Mouse (Mus musculus) brown adipose tissue, adult 24 weeks (tissue): Measurements from ENCODE around the gene Tent5b. TPM values are rescaled to one million over a fixed set of nuclear protein-coding genes. Genes with fewer than 3 reads are reported as not detected.

Experiments used
- H3K27ac ChIP-seq: fragments of 200-500 bp; replicated peaks from 2 replicates; pipeline ENCODE4 v1.5.1; 2012; ENCODE audit warnings: low read depth, mild to moderate bottlenecking, low read length
- H3K4me1 ChIP-seq: fragments of 200-500 bp; 2 replicates; pipeline ENCODE4 v1.6.1; 2012; ENCODE audit warnings: low read length, mixed read lengths; ENCODE audit not compliant: control insufficient read depth, insufficient read depth, insufficient read length
- H3K4me3 ChIP-seq: fragments of 200-500 bp; 2 replicates; pipeline ENCODE4 v1.5.1; 2012; ENCODE audit warnings: low read depth, mild to moderate bottlenecking, low read length, moderate library complexity; ENCODE audit not compliant: insufficient read depth
- polyA plus RNA-seq: library from polyadenylated mRNA; stranded (reverse); fragments of >200 nt; gene quantifications from 2 replicates; pipeline ENCODE4 v1.2.4, GENCODE M21; 2012; ENCODE audit not compliant: missing spikeins, insufficient read depth, insufficient read length

Gene Tent5b
- polyA plus RNA-seq, 1 experiment = 0.44 TPM

DNA sequence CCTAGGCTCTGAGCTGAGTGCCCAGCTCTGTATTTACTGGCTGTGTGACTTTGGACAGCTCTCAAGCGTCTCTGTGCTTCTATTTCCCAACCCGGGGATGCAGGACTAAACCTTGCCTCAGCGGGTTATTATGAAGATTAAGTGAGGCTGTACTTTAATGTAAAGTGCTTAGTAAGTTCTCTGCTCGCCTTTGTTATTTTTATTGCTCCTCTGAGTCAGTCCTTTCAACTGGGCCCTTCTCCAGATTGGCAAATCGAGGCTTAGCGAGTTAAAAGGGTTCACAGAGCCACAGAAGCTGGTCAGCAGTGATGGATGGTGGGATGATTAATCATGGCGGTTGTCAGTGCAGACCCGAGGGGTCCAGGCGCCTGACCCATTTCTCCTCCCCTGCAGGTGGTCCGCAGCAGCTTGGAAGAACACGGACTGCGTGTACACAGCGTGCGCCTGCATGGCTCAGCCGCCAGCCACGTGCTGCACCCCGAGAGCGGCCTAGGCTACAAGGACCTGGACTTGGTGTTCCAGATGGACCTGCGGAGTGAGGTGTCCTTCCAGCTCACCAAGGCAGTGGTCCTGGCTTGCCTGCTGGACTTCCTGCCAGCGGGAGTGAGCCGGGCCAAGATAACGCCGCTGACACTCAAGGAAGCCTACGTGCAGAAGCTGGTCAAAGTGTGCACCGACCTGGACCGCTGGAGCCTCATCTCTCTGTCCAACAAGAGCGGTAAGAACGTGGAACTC, 5.9 kb downstream of the Tent5b start:
- H3K27ac ChIP-seq = no peak overlapping the region
- peaks cover 5% of the 10 kb centered on the region for H3K4me1 ChIP-seq
- no peak overlapping the region for H3K4me3 ChIP-seq

- peaks cover 5% of the 10 kb centered on the region for H3K4me1 ChIP-seq
- H3K4me3 ChIP-seq = no peak overlapping the region
- H3K27ac ChIP-seq = no peak overlapping the region
These were observed 6.9 kb downstream of the Tent5b start for GRCm38 (mm10) chr4:133486673-133487357.

DNA sequence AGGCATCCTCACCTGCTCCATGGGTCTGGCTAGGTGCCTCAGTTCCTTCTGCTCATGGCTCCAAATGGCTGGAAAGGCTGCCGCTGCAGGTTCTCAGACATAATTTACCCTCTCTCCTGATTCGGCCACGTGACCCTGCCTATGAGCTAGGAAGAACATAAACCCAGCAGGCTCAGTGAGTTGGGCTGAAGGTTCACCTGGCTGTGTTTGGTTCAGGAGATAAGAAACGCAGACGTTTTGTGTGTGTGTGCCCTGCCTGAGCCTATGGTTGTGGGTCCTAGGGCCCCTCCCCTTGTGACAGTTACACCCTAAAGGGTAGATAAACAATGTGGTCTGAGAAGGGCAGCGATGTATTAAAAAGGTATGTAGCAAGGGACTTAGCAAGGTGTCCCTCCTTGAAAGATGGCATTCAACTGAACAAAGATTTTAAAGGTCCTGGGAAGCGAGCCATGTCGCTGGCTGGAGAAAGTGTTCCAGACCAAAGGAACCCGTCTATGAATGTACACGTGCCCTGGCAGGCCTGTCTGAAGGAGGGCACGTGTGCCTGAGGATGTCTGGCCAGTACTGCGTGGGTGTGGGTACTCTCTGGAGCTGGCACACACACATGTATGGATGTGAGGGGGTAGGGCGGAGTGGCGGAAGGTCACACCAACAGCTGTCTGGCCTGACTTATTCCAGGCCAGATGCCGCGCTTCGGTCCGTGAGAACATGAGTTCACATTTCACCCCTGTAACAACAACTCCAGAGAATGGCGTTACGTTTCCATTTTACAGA, 8.9 kb downstream of the Tent5b start:
- H3K27ac ChIP-seq = no peak overlapping the region
- no peak overlapping the region for H3K4me3 ChIP-seq
- H3K4me1 ChIP-seq = peaks cover 8% of the 10 kb centered on the region

DNA sequence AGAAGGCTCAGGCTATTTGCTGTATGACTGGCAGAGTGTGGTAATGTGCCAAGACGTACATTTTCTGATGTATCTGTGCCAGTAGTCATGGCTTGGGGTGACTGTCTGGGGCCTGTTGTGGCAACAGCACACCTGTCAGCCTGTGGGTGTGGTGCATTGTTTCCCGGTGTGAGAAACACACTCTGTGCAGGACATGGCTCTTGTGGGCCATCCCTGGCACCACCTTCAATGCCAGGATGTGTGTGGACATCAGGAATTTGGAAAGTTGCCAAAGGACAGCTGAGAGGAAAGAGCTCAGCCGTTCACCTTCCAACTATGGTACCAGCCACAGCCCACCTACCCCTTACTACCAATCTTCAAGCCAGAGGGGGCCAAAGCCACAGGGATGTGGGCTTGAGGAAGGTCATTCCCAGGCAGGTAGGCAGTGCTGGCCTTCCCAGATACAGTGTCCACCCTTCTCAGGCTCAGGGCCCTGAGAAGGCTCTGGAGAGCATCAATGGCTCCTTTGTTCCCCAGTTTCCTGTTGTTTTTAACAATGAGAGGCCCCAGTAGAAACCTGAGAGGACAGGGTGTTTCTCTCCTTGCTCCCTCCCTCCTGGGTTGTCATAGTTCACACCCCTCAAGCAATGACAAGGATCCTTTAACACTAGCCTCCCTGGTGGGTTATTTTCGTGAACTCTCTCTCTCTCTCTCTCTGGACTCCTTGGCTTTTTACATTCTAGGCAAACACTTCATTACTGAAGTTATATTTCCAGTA, 9.7 kb downstream of the Tent5b start:
- Histone ChIP-seq H3K4me1 (peaks cover 8% of the 10 kb centered on the region; the same call in 1 of the 2 replicates), H3K27ac (peak overlapping the region; percentile 45; the same call in 1 of the 2 replicates), H3K4me3 (no peak overlapping the region)

- H3K27ac ChIP-seq = no peak overlapping the region
- no peak overlapping the region for H3K4me3 ChIP-seq
- peaks cover 8% of the 10 kb centered on the region; the same call in 1 of the 2 replicates for H3K4me1 ChIP-seq
These were observed 11.9 kb downstream of the Tent5b start for GRCm38 (mm10) chr4:133491800-133492199.

- Histone ChIP-seq H3K27ac (peak overlapping the region; percentile 64), H3K4me1 (peaks cover 8% of the 10 kb centered on the region; the same call in 1 of the 2 replicates), H3K4me3 (peak overlapping the region; percentile 58)
These were observed 14.0 kb downstream of the Tent5b start for GRCm38 (mm10) chr4:133493895-133494294.

GRCm38 (mm10) chr4:133494432-133494831, 14.5 kb downstream of the Tent5b start:
- peak overlapping the region; percentile 58 for H3K4me3 ChIP-seq
- H3K4me1 ChIP-seq = peaks cover 6% of the 10 kb centered on the region; the same call in 1 of the 2 replicates
- peak overlapping the region; percentile 64; the same call in 1 of the 2 replicates for H3K27ac ChIP-seq

DNA sequence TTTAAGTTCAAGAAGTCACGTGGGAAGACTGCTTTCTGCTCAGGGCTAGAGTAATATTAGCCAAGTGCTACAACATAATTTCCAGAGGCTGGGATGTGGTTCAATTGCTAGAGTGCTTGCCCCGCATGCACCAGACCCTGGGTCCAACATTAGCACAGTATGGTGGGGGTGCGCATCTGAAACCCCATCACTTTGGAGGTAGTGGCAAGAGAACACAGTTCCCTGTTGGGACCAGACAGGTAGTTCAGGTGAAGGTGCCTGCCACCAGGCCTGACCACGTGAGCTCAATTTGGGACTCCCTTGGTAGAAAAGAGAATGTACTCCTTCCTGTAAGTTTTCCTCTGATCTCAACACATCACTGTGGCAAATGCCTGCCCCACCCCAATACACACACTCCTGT, 14.9 kb downstream of the Tent5b start:
- Histone ChIP-seq H3K27ac (no peak overlapping the region), H3K4me3 (no peak overlapping the region), H3K4me1 (peaks cover 2% of the 10 kb centered on the region; the same call in 1 of the 2 replicates)

DNA sequence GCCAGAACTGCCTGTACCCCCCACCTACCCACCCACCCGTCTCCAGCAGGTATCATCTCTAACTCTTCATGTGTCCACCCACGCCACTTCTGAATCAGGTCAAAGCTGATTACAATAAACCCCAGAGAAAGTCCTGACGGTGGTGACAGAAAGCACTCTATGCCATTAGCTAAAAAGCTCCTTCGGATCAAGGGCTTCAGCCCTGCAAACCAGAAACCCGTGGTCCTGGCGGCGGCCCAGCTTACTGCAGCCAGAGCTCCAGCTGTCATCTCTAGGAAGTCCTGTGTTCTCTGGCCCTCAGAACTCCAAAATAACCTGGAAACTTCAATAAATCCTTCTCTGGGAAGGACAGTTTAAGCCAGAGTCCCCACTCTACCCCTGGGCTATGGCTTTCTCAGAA, 15.8 kb downstream of the Tent5b start:
- H3K27ac ChIP-seq = no peak overlapping the region
- no peak overlapping the region for H3K4me3 ChIP-seq
- peaks cover 2% of the 10 kb centered on the region; the same call in 1 of the 2 replicates for H3K4me1 ChIP-seq

GRCm38 (mm10) chr4:133496738-133497445, 17.0 kb downstream of the Tent5b start:
- Histone ChIP-seq H3K27ac (no peak overlapping the region), H3K4me1 (peaks cover 2% of the 10 kb centered on the region; the same call in 1 of the 2 replicates), H3K4me3 (no peak overlapping the region)

- peak overlapping the region; percentile 58 for H3K4me3 ChIP-seq
- peaks cover 2% of the 10 kb centered on the region; the same call in 1 of the 2 replicates for H3K4me1 ChIP-seq
- no peak overlapping the region for H3K27ac ChIP-seq
These were observed 17.7 kb downstream of the Tent5b start for GRCm38 (mm10) chr4:133497461-133498159.

GRCm38 (mm10) chr4:133498160-133498724, 18.3 kb downstream of the Tent5b start, which contains the start of gene Trnp1:
Gene Trnp1, minus strand, starts transcription at chr4:133498550.
- Histone ChIP-seq H3K4me1 (peaks cover 1% of the 10 kb centered on the region; the same call in 1 of the 2 replicates), H3K27ac (no peak within 1 kb of the TSS)

DNA sequence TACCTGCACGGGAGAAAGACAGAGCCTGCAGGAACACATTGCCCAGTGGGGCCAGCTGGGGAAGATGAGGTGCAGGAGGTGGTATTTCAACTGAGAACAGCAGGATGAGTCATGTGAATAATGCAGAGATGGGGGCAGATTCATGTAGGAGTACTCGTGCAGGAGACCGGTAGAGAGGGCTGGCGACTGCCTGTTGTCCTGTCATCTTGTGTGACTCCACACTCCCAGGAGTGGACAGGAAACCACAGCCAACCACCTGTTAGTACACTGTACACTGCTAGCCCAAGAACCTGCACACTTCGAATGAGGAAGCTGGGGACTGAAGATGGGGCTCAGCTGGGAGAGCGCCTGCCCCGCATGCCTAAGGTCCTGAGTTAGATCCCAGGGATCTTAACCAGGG, 21.6 kb downstream of the Tent5b start:
- Histone ChIP-seq H3K4me3 (no peak overlapping the region), H3K27ac (no peak overlapping the region), H3K4me1 (no peaks in the 10 kb centered on the region)

More at GRCm38 (mm10) chr4:133498160-133498724, 18.3 kb downstream of the Tent5b start, which contains the start of gene Trnp1:
- peak within 1 kb of the TSS; percentile 58 for H3K4me3 ChIP-seq
